Mouse (Mus musculus): ENCODE results near the gene Dnah12. TPM values are rescaled to one million over a fixed set of nuclear protein-coding genes. Genes with fewer than 3 reads are reported as not detected.

Dnah12 gene
- 0.03 and 0.15 TPM in 2 replicates for polyA plus RNA-seq (2014; fragmentation: Nextera tagmentation; extraction: Ambion mirVana)

DNA sequence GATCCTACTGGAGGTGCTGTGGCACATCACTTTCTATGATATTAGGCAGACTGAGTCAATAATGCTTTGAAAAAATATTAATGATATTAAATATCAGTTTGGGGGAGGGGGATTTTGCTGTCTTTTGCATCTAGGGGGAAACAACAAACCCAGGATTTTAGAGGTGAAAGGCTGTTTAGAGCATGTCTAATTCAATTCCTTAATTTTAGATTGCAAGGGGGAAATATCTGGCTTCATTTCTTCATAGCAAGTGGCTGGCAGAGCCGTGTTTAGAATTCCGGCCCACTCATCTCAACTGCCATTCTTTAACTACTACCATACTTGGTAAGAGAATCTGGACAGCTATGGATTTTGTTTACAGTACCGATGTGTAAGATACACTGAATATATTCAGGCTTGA, at the start of gene Dnah12:
Gene Dnah12, plus strand, starts transcription at position 301 of the 400 bp plus-strand sequence.
- no peaks in the 10 kb centered on the region for H3K27me3 ChIP-seq (ENCODE audit: control insufficient read depth, insufficient read depth, low read length)
- no peak within 1 kb of the TSS for H3K4me2 ChIP-seq (ENCODE audit: low read depth, low read length)
- 93% methylated on average over 3 of the region's 3 CpGs for WGBS
- no peaks in the 10 kb centered on the region for H3K9me3 ChIP-seq (ENCODE audit: control insufficient read depth, low read length)
- no peak within 1 kb of the TSS for H3K4me3 ChIP-seq (ENCODE audit: low read depth, low read length)
- no peak within 1 kb of the TSS for H3K27ac ChIP-seq (ENCODE audit: low read depth, low read length)
- no peaks in the 10 kb centered on the region for H3K4me1 ChIP-seq (ENCODE audit: control insufficient read depth, insufficient read depth, low read length)
- ATAC-seq (ENCODE audit: low read depth) = no peak
- no peak within 1 kb of the TSS for H3K9ac ChIP-seq (replicated peaks; ENCODE audit: low read depth, low read length)
- H3K36me3 ChIP-seq (ENCODE audit: control insufficient read depth, insufficient read depth, low read length) = no peaks in the 10 kb centered on the region

DNA sequence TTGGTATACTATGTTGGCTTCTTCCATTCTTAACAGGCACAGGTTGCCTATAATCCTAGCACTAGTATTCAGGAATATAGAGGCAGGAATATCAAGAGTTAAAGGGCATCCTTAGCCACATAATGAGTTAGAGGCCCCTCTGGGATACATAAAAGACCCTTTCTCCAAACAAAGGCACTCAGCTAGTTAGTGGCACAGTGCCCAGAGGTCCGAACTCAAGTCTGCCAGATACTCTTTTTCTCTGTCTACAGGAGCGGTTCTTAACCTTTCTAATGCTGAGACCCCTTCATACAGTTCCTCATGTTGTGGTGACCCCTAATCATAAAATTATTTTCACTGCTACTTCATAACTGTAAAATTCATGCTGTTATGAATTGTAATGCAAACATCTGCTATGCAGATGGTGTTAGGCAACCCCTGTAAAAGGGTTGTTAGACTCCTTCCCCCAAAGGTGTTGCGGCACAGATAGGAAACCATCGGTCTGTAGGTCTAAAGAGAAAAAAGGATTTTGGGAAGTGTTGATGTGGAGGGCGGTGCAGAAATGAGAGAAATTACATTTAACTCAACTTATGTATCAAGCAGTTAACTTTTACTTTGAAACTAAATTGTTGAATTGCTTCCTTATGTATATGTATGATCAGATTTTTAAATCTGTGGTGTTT, 47.0 kb upstream of the Dnah12 start:
- 39% methylated on average over 5 of the region's 5 CpGs for WGBS

DNA sequence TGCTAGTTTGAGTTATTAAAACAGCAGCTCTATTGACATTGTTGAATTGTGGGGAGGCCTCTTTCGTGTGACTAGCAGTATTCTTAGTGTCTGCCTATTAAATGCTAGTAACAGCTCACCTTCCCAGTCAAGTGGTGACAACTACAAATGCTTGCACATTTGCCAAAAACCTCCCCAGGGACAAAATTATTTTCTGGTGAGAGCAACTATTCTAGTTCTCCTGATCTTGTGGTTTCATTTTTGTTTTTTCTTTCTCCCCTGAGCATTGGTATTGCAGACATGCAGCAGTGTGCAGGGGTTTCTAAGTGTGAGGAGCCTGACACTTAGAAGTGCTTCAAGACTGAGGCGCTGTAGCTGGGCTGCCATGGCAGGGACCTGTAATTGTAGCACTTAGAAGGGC, 45.3 kb upstream of the Dnah12 start:
- 75% methylated on average over 2 of the region's 2 CpGs for WGBS
- ATAC-seq (ENCODE audit: low read depth) = no peak
- Histone ChIP-seq H3K4me2 (ENCODE audit: low read depth, low read length) (no peak overlapping the region), H3K27ac (ENCODE audit: low read depth, low read length) (no peak overlapping the region), H3K9me3 (ENCODE audit: control insufficient read depth, low read length) (no peaks in the 10 kb centered on the region), H3K36me3 (ENCODE audit: control insufficient read depth, insufficient read depth, low read length) (peaks cover 12% of the 10 kb centered on the region; the same call in 1 of the 2 replicates), H3K9ac (replicated peaks; ENCODE audit: low read depth, low read length) (no peak overlapping the region), H3K4me3 (ENCODE audit: low read depth, low read length) (no peak overlapping the region), H3K27me3 (ENCODE audit: control insufficient read depth, insufficient read depth, low read length) (no peaks in the 10 kb centered on the region), H3K4me1 (ENCODE audit: control insufficient read depth, insufficient read depth, low read length) (peaks cover 10% of the 10 kb centered on the region; the same call in 1 of the 2 replicates)

More for the DNA sequence above, 47.0 kb upstream of the Dnah12 start:
- H3K36me3 ChIP-seq (ENCODE audit: control insufficient read depth, insufficient read depth, low read length) = peaks cover 11% of the 10 kb centered on the region; the same call in 1 of the 2 replicates
- H3K4me2 ChIP-seq (ENCODE audit: low read depth, low read length) = 0 out of 2 replicates have a peak overlapping the region, but pooled peaks have one; percentile 22
- no peak overlapping the region for H3K4me3 ChIP-seq (ENCODE audit: low read depth, low read length)
- no peak overlapping the region for H3K9ac ChIP-seq (replicated peaks; ENCODE audit: low read depth, low read length)
- peaks cover 18% of the 10 kb centered on the region for H3K4me1 ChIP-seq (ENCODE audit: control insufficient read depth, insufficient read depth, low read length)
- no peaks in the 10 kb centered on the region for H3K27me3 ChIP-seq (ENCODE audit: control insufficient read depth, insufficient read depth, low read length)
- H3K27ac ChIP-seq (ENCODE audit: low read depth, low read length) = no peak overlapping the region
- ATAC-seq (ENCODE audit: low read depth) = peak; percentile 70; the same call in 1 of the 2 replicates
- H3K9me3 ChIP-seq (ENCODE audit: control insufficient read depth, low read length) = no peaks in the 10 kb centered on the region

GRCm38 (mm10) chr14:26651901-26652300, 41.2 kb upstream of the Dnah12 start:
- Histone ChIP-seq H3K4me3 (ENCODE audit: low read depth, low read length) (no peak overlapping the region), H3K27me3 (ENCODE audit: control insufficient read depth, insufficient read depth, low read length) (no peaks in the 10 kb centered on the region), H3K36me3 (ENCODE audit: control insufficient read depth, insufficient read depth, low read length) (peaks cover 35% of the 10 kb centered on the region; the same call in 1 of the 2 replicates), H3K4me2 (ENCODE audit: low read depth, low read length) (no peak overlapping the region), H3K9me3 (ENCODE audit: control insufficient read depth, low read length) (no peaks in the 10 kb centered on the region), H3K9ac (replicated peaks; ENCODE audit: low read depth, low read length) (no peak overlapping the region), H3K27ac (ENCODE audit: low read depth, low read length) (no peak overlapping the region), H3K4me1 (ENCODE audit: control insufficient read depth, insufficient read depth, low read length) (no peaks in the 10 kb centered on the region)
- no peak for ATAC-seq (ENCODE audit: low read depth)

DNA sequence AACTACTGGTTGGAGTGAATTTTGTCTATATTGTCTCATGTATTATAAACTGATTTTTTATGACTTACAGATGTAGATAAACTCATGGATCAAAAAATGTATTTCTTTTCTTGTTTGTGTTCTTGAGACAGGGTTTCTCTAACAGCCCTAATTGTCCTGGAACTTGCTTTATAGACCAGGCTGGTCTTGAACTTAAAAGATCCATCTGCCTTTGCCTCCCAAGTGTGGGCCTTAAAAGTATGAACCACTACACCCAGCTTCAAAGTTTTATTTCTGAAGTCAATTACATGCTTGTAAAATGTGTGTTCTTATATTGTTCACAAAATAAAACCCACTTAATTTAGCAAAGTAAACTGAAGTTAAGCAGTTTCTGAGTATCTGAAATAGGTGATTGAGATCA, 34.9 kb upstream of the Dnah12 start:
- no peaks in the 10 kb centered on the region for H3K27me3 ChIP-seq (ENCODE audit: control insufficient read depth, insufficient read depth, low read length)
- no peak overlapping the region for H3K4me3 ChIP-seq (ENCODE audit: low read depth, low read length)
- peaks cover 29% of the 10 kb centered on the region; the same call in 1 of the 2 replicates for H3K36me3 ChIP-seq (ENCODE audit: control insufficient read depth, insufficient read depth, low read length)
- H3K4me2 ChIP-seq (ENCODE audit: low read depth, low read length) = no peak overlapping the region
- H3K9ac ChIP-seq (replicated peaks; ENCODE audit: low read depth, low read length) = no peak overlapping the region
- H3K9me3 ChIP-seq (ENCODE audit: control insufficient read depth, low read length) = no peaks in the 10 kb centered on the region
- H3K27ac ChIP-seq (ENCODE audit: low read depth, low read length) = no peak overlapping the region
- no peaks in the 10 kb centered on the region for H3K4me1 ChIP-seq (ENCODE audit: control insufficient read depth, insufficient read depth, low read length)
- ATAC-seq (ENCODE audit: low read depth) = no peak

DNA sequence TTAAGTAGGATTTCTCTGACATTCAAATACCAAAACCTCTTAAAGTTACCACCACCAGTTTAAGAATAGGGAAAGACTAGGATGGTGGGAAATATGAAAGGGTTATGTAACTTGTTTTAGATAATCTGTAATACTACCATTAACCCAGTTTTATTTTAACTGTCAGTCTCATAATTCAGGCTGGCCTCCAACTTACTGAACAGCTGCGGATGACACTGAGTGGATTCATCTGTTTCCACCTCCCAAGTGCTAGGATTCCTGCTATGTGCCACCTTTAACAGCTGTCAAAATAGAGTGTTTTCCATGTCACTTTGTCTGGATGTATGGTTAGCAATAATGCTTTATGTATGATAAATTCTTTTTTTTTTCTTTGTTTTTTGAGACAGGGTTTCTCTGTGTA, 32.8 kb upstream of the Dnah12 start:
- Histone ChIP-seq H3K4me1 (ENCODE audit: control insufficient read depth, insufficient read depth, low read length) (no peaks in the 10 kb centered on the region), H3K9ac (replicated peaks; ENCODE audit: low read depth, low read length) (no peak overlapping the region), H3K4me3 (ENCODE audit: low read depth, low read length) (no peak overlapping the region), H3K27ac (ENCODE audit: low read depth, low read length) (no peak overlapping the region), H3K9me3 (ENCODE audit: control insufficient read depth, low read length) (no peaks in the 10 kb centered on the region), H3K36me3 (ENCODE audit: control insufficient read depth, insufficient read depth, low read length) (peaks cover 21% of the 10 kb centered on the region; the same call in 1 of the 2 replicates), H3K4me2 (ENCODE audit: low read depth, low read length) (no peak overlapping the region), H3K27me3 (ENCODE audit: control insufficient read depth, insufficient read depth, low read length) (no peaks in the 10 kb centered on the region)
- no peak for ATAC-seq (ENCODE audit: low read depth)
- 89% methylated on average over 1 of the region's 1 CpGs for WGBS

- H3K27me3 ChIP-seq (ENCODE audit: control insufficient read depth, insufficient read depth, low read length) = no peaks in the 10 kb centered on the region
- no peaks in the 10 kb centered on the region for H3K9me3 ChIP-seq (ENCODE audit: control insufficient read depth, low read length)
- WGBS = 82% methylated on average over 3 of the region's 3 CpGs
- ATAC-seq (ENCODE audit: low read depth) = no peak
- peaks cover 9% of the 10 kb centered on the region for H3K4me1 ChIP-seq (ENCODE audit: control insufficient read depth, insufficient read depth, low read length)
- H3K36me3 ChIP-seq (ENCODE audit: control insufficient read depth, insufficient read depth, low read length) = peaks cover 10% of the 10 kb centered on the region; the same call in 1 of the 2 replicates
- H3K4me3 ChIP-seq (ENCODE audit: low read depth, low read length) = no peak overlapping the region
- no peak overlapping the region for H3K4me2 ChIP-seq (ENCODE audit: low read depth, low read length)
- no peak overlapping the region for H3K9ac ChIP-seq (replicated peaks; ENCODE audit: low read depth, low read length)
- H3K27ac ChIP-seq (ENCODE audit: low read depth, low read length) = no peak overlapping the region
These were observed 31.1 kb upstream of the Dnah12 start for GRCm38 (mm10) chr14:26662016-26662415.

- H3K9ac ChIP-seq (replicated peaks; ENCODE audit: low read depth, low read length) = no peak overlapping the region
- no peaks in the 10 kb centered on the region for H3K27me3 ChIP-seq (ENCODE audit: control insufficient read depth, insufficient read depth, low read length)
- H3K27ac ChIP-seq (ENCODE audit: low read depth, low read length) = no peak overlapping the region
- peaks cover 9% of the 10 kb centered on the region; the same call in 1 of the 2 replicates for H3K36me3 ChIP-seq (ENCODE audit: control insufficient read depth, insufficient read depth, low read length)
- H3K4me1 ChIP-seq (ENCODE audit: control insufficient read depth, insufficient read depth, low read length) = peaks cover 13% of the 10 kb centered on the region
- H3K4me2 ChIP-seq (ENCODE audit: low read depth, low read length) = no peak overlapping the region
- no peaks in the 10 kb centered on the region for H3K9me3 ChIP-seq (ENCODE audit: control insufficient read depth, low read length)
- H3K4me3 ChIP-seq (ENCODE audit: low read depth, low read length) = no peak overlapping the region
- no peak for ATAC-seq (ENCODE audit: low read depth)
- WGBS = 90% methylated on average over 2 of the region's 2 CpGs
These were observed 30.6 kb upstream of the Dnah12 start for GRCm38 (mm10) chr14:26662488-26662887.

DNA sequence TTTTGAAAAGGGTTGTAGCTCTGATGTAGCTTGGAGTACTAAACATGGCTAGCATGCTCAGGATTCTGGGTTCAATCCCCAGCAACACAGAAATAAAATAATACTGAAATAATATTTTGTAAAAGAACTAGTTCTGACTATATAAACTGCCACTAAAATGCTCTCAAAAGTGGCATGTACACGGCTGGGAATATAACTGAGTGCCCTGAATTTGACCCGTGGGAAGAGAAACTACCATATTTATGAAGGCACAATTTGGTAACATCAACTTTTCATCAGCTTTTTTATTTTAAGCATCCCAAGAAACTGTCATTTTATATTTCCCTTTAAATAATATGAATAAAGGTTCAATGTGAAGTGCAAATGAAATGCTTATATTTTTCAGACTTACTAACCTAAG, 29.2 kb upstream of the Dnah12 start:
- ATAC-seq (ENCODE audit: low read depth) = no peak
- Histone ChIP-seq H3K27ac (ENCODE audit: low read depth, low read length) (no peak overlapping the region), H3K9me3 (ENCODE audit: control insufficient read depth, low read length) (no peaks in the 10 kb centered on the region), H3K36me3 (ENCODE audit: control insufficient read depth, insufficient read depth, low read length) (peaks cover 6% of the 10 kb centered on the region; the same call in 1 of the 2 replicates), H3K4me3 (ENCODE audit: low read depth, low read length) (no peak overlapping the region), H3K4me2 (ENCODE audit: low read depth, low read length) (no peak overlapping the region), H3K4me1 (ENCODE audit: control insufficient read depth, insufficient read depth, low read length) (peaks cover 19% of the 10 kb centered on the region), H3K9ac (replicated peaks; ENCODE audit: low read depth, low read length) (no peak overlapping the region), H3K27me3 (ENCODE audit: control insufficient read depth, insufficient read depth, low read length) (no peaks in the 10 kb centered on the region; the same call in 1 of the 2 replicates)
- WGBS = 93% methylated on average over 2 of the region's 2 CpGs

Measured in neural tube, embryonic 14.5 days (tissue).